Mouse (Mus musculus) small intestine, adult 10 weeks (tissue): ENCODE data around the gene Sytl4. TPM values are rescaled to one million over a fixed set of nuclear protein-coding genes. Genes with fewer than 3 reads are reported as not detected.

Experiments used
- polyA plus RNA-seq: library from polyadenylated mRNA; stranded (reverse); fragments of 350-450 nt; fragmentation: Illumina TruSeq; extraction: RNeasy Lipid Tissue Mini Kit (QIAGEN cat#74804); gene quantifications from one replicate; pipeline ENCODE4 v1.2.3, GENCODE M21; 2014; ENCODE audit warnings: low replicate concordance

The Sytl4 gene
- polyA plus RNA-seq, result 3.5 TPM

GRCm38 (mm10) chrX:133981231-133982002 is at the start of gene Sytl4:
Sytl4 (minus strand) TSS chrX:133981812.

GRCm38 (mm10) chrX:133908261-133908660 is 73.4 kb downstream of the Sytl4 start, which contains the start of gene Srpx2:
Srpx2 (plus strand) TSS chrX:133908426.

GRCm38 (mm10) chrX:133898014-133898542 is 83.5 kb downstream of the Sytl4 start, which contains the start of gene Tspan6:
Tspan6 (minus strand) TSS chrX:133898429.

Other genes with a start within 250 kb of the Sytl4 start
- 0.33 TPM for gene Tnmd, start 130.8 kb downstream of the Sytl4 start, polyA plus RNA-seq
- gene Tspan6, start 83.4 kb downstream of the Sytl4 start, polyA plus RNA-seq, result 17.9 TPM
- gene Srpx2, start 73.4 kb downstream of the Sytl4 start, polyA plus RNA-seq, result 2.8 TPM
- gene Cstf2, start 77.4 kb upstream of the Sytl4 start, polyA plus RNA-seq, result 47.0 TPM
- 0.33 TPM for gene Xkrx, start 180.3 kb upstream of the Sytl4 start, polyA plus RNA-seq
- not detected for gene Arl13a, start 205.7 kb upstream of the Sytl4 start, polyA plus RNA-seq
- gene Nox1, start 240.1 kb upstream of the Sytl4 start, polyA plus RNA-seq, result 0.30 TPM